Mouse (Mus musculus): ENCODE results near the gene Alpk3. TPM values are rescaled to one million over a fixed set of nuclear protein-coding genes. Genes with fewer than 3 reads are reported as not detected.

Alpk3 gene
- polyA plus RNA-seq (2015; fragmentation: Nextera tagmentation; extraction: Ambion mirVana): 8.4 and 12.5 TPM in 2 replicates

- Histone ChIP-seq H3K4me3 (ENCODE audit: low read length) (no peak within 1 kb of the TSS; the same call in none of the 2 replicates), H3K4me1 (ENCODE audit: control insufficient read depth, insufficient read depth, low read length) (peaks cover 26% of the 10 kb centered on the region), H3K4me2 (ENCODE audit: low read depth, low read length) (peak within 1 kb of the TSS; percentile 35), H3K27ac (ENCODE audit: low read length) (peak within 1 kb of the TSS; percentile 80), H3K9ac (ENCODE audit: low read depth, low read length) (peak within 1 kb of the TSS; percentile 55; the same call in 1 of the 2 replicates), H3K9me3 (ENCODE audit: control insufficient read depth, low read length) (no peaks in the 10 kb centered on the region), H3K27me3 (replicated peaks; ENCODE audit: control insufficient read depth, insufficient read depth, low read length) (no peaks in the 10 kb centered on the region), H3K36me3 (ENCODE audit: control insufficient read depth, insufficient read depth, low read length) (no peaks in the 10 kb centered on the region)
- 22% methylated on average over 27 of the region's 27 CpGs for WGBS
- ATAC-seq: peak; percentile 76
These were observed at the start of gene Alpk3 for GRCm38 (mm10) chr7:81057471-81057870. Gene Alpk3 (plus strand): TSS chr7:81057600.

GRCm38 (mm10) chr7:81008285-81008684, 49.1 kb upstream of the Alpk3 start:
- peaks cover 5% of the 10 kb centered on the region; the same call in 1 of the 2 replicates for H3K36me3 ChIP-seq (ENCODE audit: control insufficient read depth, insufficient read depth, low read length)
- no peak overlapping the region for H3K4me3 ChIP-seq (ENCODE audit: low read length)
- H3K9me3 ChIP-seq (ENCODE audit: control insufficient read depth, low read length): no peaks in the 10 kb centered on the region
- WGBS: 77% methylated on average over 3 of the region's 3 CpGs
- H3K27ac ChIP-seq (ENCODE audit: low read length): no peak overlapping the region
- H3K4me2 ChIP-seq (ENCODE audit: low read depth, low read length): no peak overlapping the region
- no peaks in the 10 kb centered on the region; the same call in 1 of the 2 replicates for H3K4me1 ChIP-seq (ENCODE audit: control insufficient read depth, insufficient read depth, low read length)
- H3K27me3 ChIP-seq (replicated peaks; ENCODE audit: control insufficient read depth, insufficient read depth, low read length): no peaks in the 10 kb centered on the region
- no peak overlapping the region for H3K9ac ChIP-seq (ENCODE audit: low read depth, low read length)
- ATAC-seq: no peak

GRCm38 (mm10) chr7:81011576-81011975, 45.8 kb upstream of the Alpk3 start:
- no peak overlapping the region for H3K4me2 ChIP-seq (ENCODE audit: low read depth, low read length)
- no peak overlapping the region for H3K9ac ChIP-seq (ENCODE audit: low read depth, low read length)
- 96% methylated on average over 3 of the region's 3 CpGs for WGBS
- H3K36me3 ChIP-seq (ENCODE audit: control insufficient read depth, insufficient read depth, low read length): peaks cover 5% of the 10 kb centered on the region; the same call in 1 of the 2 replicates
- ATAC-seq: no peak
- no peaks in the 10 kb centered on the region for H3K9me3 ChIP-seq (ENCODE audit: control insufficient read depth, low read length)
- no peaks in the 10 kb centered on the region for H3K27me3 ChIP-seq (replicated peaks; ENCODE audit: control insufficient read depth, insufficient read depth, low read length)
- no peak overlapping the region for H3K27ac ChIP-seq (ENCODE audit: low read length)
- no peaks in the 10 kb centered on the region for H3K4me1 ChIP-seq (ENCODE audit: control insufficient read depth, insufficient read depth, low read length)
- no peak overlapping the region for H3K4me3 ChIP-seq (ENCODE audit: low read length)

- Histone ChIP-seq H3K4me3 (ENCODE audit: low read length) (no peak overlapping the region), H3K27me3 (replicated peaks; ENCODE audit: control insufficient read depth, insufficient read depth, low read length) (no peaks in the 10 kb centered on the region), H3K36me3 (ENCODE audit: control insufficient read depth, insufficient read depth, low read length) (peaks cover 20% of the 10 kb centered on the region), H3K4me1 (ENCODE audit: control insufficient read depth, insufficient read depth, low read length) (no peaks in the 10 kb centered on the region), H3K9me3 (ENCODE audit: control insufficient read depth, low read length) (no peaks in the 10 kb centered on the region), H3K27ac (ENCODE audit: low read length) (no peak overlapping the region), H3K9ac (ENCODE audit: low read depth, low read length) (no peak overlapping the region), H3K4me2 (ENCODE audit: low read depth, low read length) (no peak overlapping the region)
- no peak for ATAC-seq
- WGBS: 81% methylated on average over 11 of the region's 11 CpGs
These were observed 37.1 kb upstream of the Alpk3 start for GRCm38 (mm10) chr7:81020307-81020706.

- no peak overlapping the region for H3K4me3 ChIP-seq (ENCODE audit: low read length)
- H3K4me2 ChIP-seq (ENCODE audit: low read depth, low read length): no peak overlapping the region
- H3K4me1 ChIP-seq (ENCODE audit: control insufficient read depth, insufficient read depth, low read length): no peaks in the 10 kb centered on the region
- no peaks in the 10 kb centered on the region for H3K9me3 ChIP-seq (ENCODE audit: control insufficient read depth, low read length)
- no peaks in the 10 kb centered on the region for H3K27me3 ChIP-seq (replicated peaks; ENCODE audit: control insufficient read depth, insufficient read depth, low read length)
- no peak for ATAC-seq
- peaks cover 24% of the 10 kb centered on the region for H3K36me3 ChIP-seq (ENCODE audit: control insufficient read depth, insufficient read depth, low read length)
- H3K27ac ChIP-seq (ENCODE audit: low read length): no peak overlapping the region
- H3K9ac ChIP-seq (ENCODE audit: low read depth, low read length): no peak overlapping the region
These were observed 34.7 kb upstream of the Alpk3 start for GRCm38 (mm10) chr7:81022731-81023130.

- Histone ChIP-seq H3K27ac (ENCODE audit: low read length) (no peak overlapping the region), H3K27me3 (replicated peaks; ENCODE audit: control insufficient read depth, insufficient read depth, low read length) (no peaks in the 10 kb centered on the region), H3K36me3 (ENCODE audit: control insufficient read depth, insufficient read depth, low read length) (peaks cover 24% of the 10 kb centered on the region), H3K9me3 (ENCODE audit: control insufficient read depth, low read length) (no peaks in the 10 kb centered on the region), H3K4me2 (ENCODE audit: low read depth, low read length) (no peak overlapping the region), H3K9ac (ENCODE audit: low read depth, low read length) (no peak overlapping the region), H3K4me3 (ENCODE audit: low read length) (no peak overlapping the region), H3K4me1 (ENCODE audit: control insufficient read depth, insufficient read depth, low read length) (no peaks in the 10 kb centered on the region)
- ATAC-seq: no peak
- WGBS: 73% methylated on average over 5 of the region's 5 CpGs
These were observed 33.3 kb upstream of the Alpk3 start for GRCm38 (mm10) chr7:81024118-81024517.

- Histone ChIP-seq H3K4me1 (ENCODE audit: control insufficient read depth, insufficient read depth, low read length) (no peaks in the 10 kb centered on the region), H3K36me3 (ENCODE audit: control insufficient read depth, insufficient read depth, low read length) (peaks cover 29% of the 10 kb centered on the region), H3K9me3 (ENCODE audit: control insufficient read depth, low read length) (no peaks in the 10 kb centered on the region), H3K4me3 (ENCODE audit: low read length) (no peak overlapping the region), H3K4me2 (ENCODE audit: low read depth, low read length) (no peak overlapping the region), H3K27ac (ENCODE audit: low read length) (no peak overlapping the region), H3K9ac (ENCODE audit: low read depth, low read length) (no peak overlapping the region), H3K27me3 (replicated peaks; ENCODE audit: control insufficient read depth, insufficient read depth, low read length) (no peaks in the 10 kb centered on the region)
- WGBS: 94% methylated on average over 9 of the region's 9 CpGs
- ATAC-seq: no peak
These were observed 32.7 kb upstream of the Alpk3 start for GRCm38 (mm10) chr7:81024651-81025050.

GRCm38 (mm10) chr7:81025751-81026150, 31.6 kb upstream of the Alpk3 start:
- H3K9me3 ChIP-seq (ENCODE audit: control insufficient read depth, low read length): no peaks in the 10 kb centered on the region
- H3K4me3 ChIP-seq (ENCODE audit: low read length): no peak overlapping the region
- no peak overlapping the region for H3K9ac ChIP-seq (ENCODE audit: low read depth, low read length)
- no peak overlapping the region for H3K27ac ChIP-seq (ENCODE audit: low read length)
- peaks cover 30% of the 10 kb centered on the region for H3K36me3 ChIP-seq (ENCODE audit: control insufficient read depth, insufficient read depth, low read length)
- H3K4me2 ChIP-seq (ENCODE audit: low read depth, low read length): no peak overlapping the region
- no peak for ATAC-seq
- H3K27me3 ChIP-seq (replicated peaks; ENCODE audit: control insufficient read depth, insufficient read depth, low read length): no peaks in the 10 kb centered on the region
- 94% methylated on average over 2 of the region's 2 CpGs for WGBS
- no peaks in the 10 kb centered on the region for H3K4me1 ChIP-seq (ENCODE audit: control insufficient read depth, insufficient read depth, low read length)

- Histone ChIP-seq H3K27me3 (replicated peaks; ENCODE audit: control insufficient read depth, insufficient read depth, low read length) (no peaks in the 10 kb centered on the region), H3K36me3 (ENCODE audit: control insufficient read depth, insufficient read depth, low read length) (peaks cover 33% of the 10 kb centered on the region), H3K27ac (ENCODE audit: low read length) (no peak overlapping the region), H3K4me2 (ENCODE audit: low read depth, low read length) (no peak overlapping the region), H3K4me1 (ENCODE audit: control insufficient read depth, insufficient read depth, low read length) (no peaks in the 10 kb centered on the region), H3K9me3 (ENCODE audit: control insufficient read depth, low read length) (no peaks in the 10 kb centered on the region), H3K9ac (ENCODE audit: low read depth, low read length) (no peak overlapping the region), H3K4me3 (ENCODE audit: low read length) (no peak overlapping the region)
- 76% methylated on average over 2 of the region's 2 CpGs for WGBS
- no peak for ATAC-seq
These were observed 17.7 kb upstream of the Alpk3 start for GRCm38 (mm10) chr7:81039711-81040110.

- no peaks in the 10 kb centered on the region for H3K9me3 ChIP-seq (ENCODE audit: control insufficient read depth, low read length)
- H3K4me1 ChIP-seq (ENCODE audit: control insufficient read depth, insufficient read depth, low read length): no peaks in the 10 kb centered on the region
- no peaks in the 10 kb centered on the region for H3K27me3 ChIP-seq (replicated peaks; ENCODE audit: control insufficient read depth, insufficient read depth, low read length)
- no peak for ATAC-seq
- H3K27ac ChIP-seq (ENCODE audit: low read length): no peak overlapping the region
- no peak overlapping the region for H3K4me3 ChIP-seq (ENCODE audit: low read length)
- peaks cover 25% of the 10 kb centered on the region for H3K36me3 ChIP-seq (ENCODE audit: control insufficient read depth, insufficient read depth, low read length)
- WGBS: 84% methylated on average over 5 of the region's 5 CpGs
- no peak overlapping the region for H3K9ac ChIP-seq (ENCODE audit: low read depth, low read length)
- no peak overlapping the region for H3K4me2 ChIP-seq (ENCODE audit: low read depth, low read length)
These were observed 14.3 kb upstream of the Alpk3 start for GRCm38 (mm10) chr7:81043023-81043620.

All from intestine, embryonic 16.5 days (tissue).